Mouse (Mus musculus): ENCODE measurements at regions not wholly inside any gene's neighbourhood (a gene's known extent, or its start where the extent isn't known, plus 50 kb on each side); places are given as distances from the start of the nearest gene placed in this dataset.

- Histone ChIP-seq H3K9ac (replicated peaks; ENCODE audit: low read depth, low read length) (no peak overlapping the region), H3K4me2 (replicated peaks; ENCODE audit: low read depth, low read length) (no peak overlapping the region), H3K27me3 (ENCODE audit: control insufficient read depth, insufficient read depth, low read length) (no peaks in the 10 kb centered on the region), H3K4me3 (ENCODE audit: low read depth, low read length) (no peak overlapping the region), H3K36me3 (ENCODE audit: control insufficient read depth, insufficient read depth, low read length) (no peaks in the 10 kb centered on the region), H3K9me3 (ENCODE audit: control insufficient read depth, low read depth, low read length) (no peaks in the 10 kb centered on the region), H3K27ac (ENCODE audit: low read length) (no peak overlapping the region), H3K4me1 (ENCODE audit: control insufficient read depth, insufficient read depth, low read length) (peaks cover 2% of the 10 kb centered on the region; the same call in 1 of the 2 replicates)
- no peak for ATAC-seq (ENCODE audit: insufficient number of reproducible peaks, insufficient read depth, low FRiP score, low read depth)
- WGBS: 79% methylated on average over 3 of the region's 3 CpGs
Measured at GRCm38 (mm10) chr4:89055969-89056368, 81.0 kb upstream of the Mtap start.

- no peak for ATAC-seq (ENCODE audit: insufficient number of reproducible peaks, insufficient read depth, low FRiP score, low read depth)
- H3K27ac ChIP-seq (ENCODE audit: low read length): no peak overlapping the region
- H3K4me1 ChIP-seq (ENCODE audit: control insufficient read depth, insufficient read depth, low read length): peaks cover 2% of the 10 kb centered on the region; the same call in 1 of the 2 replicates
- H3K4me3 ChIP-seq (ENCODE audit: low read depth, low read length): no peak overlapping the region
- H3K4me2 ChIP-seq (replicated peaks; ENCODE audit: low read depth, low read length): no peak overlapping the region
- WGBS: 55% methylated on average over 6 of the region's 6 CpGs
- H3K9me3 ChIP-seq (ENCODE audit: control insufficient read depth, low read depth, low read length): no peaks in the 10 kb centered on the region
- H3K9ac ChIP-seq (replicated peaks; ENCODE audit: low read depth, low read length): no peak overlapping the region
- no peaks in the 10 kb centered on the region for H3K36me3 ChIP-seq (ENCODE audit: control insufficient read depth, insufficient read depth, low read length)
- H3K27me3 ChIP-seq (ENCODE audit: control insufficient read depth, insufficient read depth, low read length): no peaks in the 10 kb centered on the region
Measured at GRCm38 (mm10) chr4:89053606-89054005, 83.3 kb upstream of the Mtap start.

GRCm38 (mm10) chr4:89051897-89052296, 85.0 kb upstream of the Mtap start:
- no peaks in the 10 kb centered on the region for H3K36me3 ChIP-seq (ENCODE audit: control insufficient read depth, insufficient read depth, low read length)
- no peak for ATAC-seq (ENCODE audit: insufficient number of reproducible peaks, insufficient read depth, low FRiP score, low read depth)
- no peak overlapping the region for H3K9ac ChIP-seq (replicated peaks; ENCODE audit: low read depth, low read length)
- no peak overlapping the region for H3K4me3 ChIP-seq (ENCODE audit: low read depth, low read length)
- WGBS: 66% methylated on average over 5 of the region's 5 CpGs
- no peak overlapping the region for H3K27ac ChIP-seq (ENCODE audit: low read length)
- no peaks in the 10 kb centered on the region for H3K4me1 ChIP-seq (ENCODE audit: control insufficient read depth, insufficient read depth, low read length)
- H3K9me3 ChIP-seq (ENCODE audit: control insufficient read depth, low read depth, low read length): no peaks in the 10 kb centered on the region
- H3K27me3 ChIP-seq (ENCODE audit: control insufficient read depth, insufficient read depth, low read length): no peaks in the 10 kb centered on the region
- no peak overlapping the region for H3K4me2 ChIP-seq (replicated peaks; ENCODE audit: low read depth, low read length)

GRCm38 (mm10) chr4:89050551-89051199, 86.2 kb upstream of the Mtap start:
- no peak overlapping the region for H3K27ac ChIP-seq (ENCODE audit: low read length)
- H3K4me2 ChIP-seq (replicated peaks; ENCODE audit: low read depth, low read length): no peak overlapping the region
- H3K9ac ChIP-seq (replicated peaks; ENCODE audit: low read depth, low read length): no peak overlapping the region
- H3K4me3 ChIP-seq (ENCODE audit: low read depth, low read length): no peak overlapping the region
- H3K36me3 ChIP-seq (ENCODE audit: control insufficient read depth, insufficient read depth, low read length): no peaks in the 10 kb centered on the region
- ATAC-seq (ENCODE audit: insufficient number of reproducible peaks, insufficient read depth, low FRiP score, low read depth): no peak
- 74% methylated on average over 4 of the region's 4 CpGs for WGBS
- no peaks in the 10 kb centered on the region for H3K27me3 ChIP-seq (ENCODE audit: control insufficient read depth, insufficient read depth, low read length)
- H3K4me1 ChIP-seq (ENCODE audit: control insufficient read depth, insufficient read depth, low read length): no peaks in the 10 kb centered on the region
- H3K9me3 ChIP-seq (ENCODE audit: control insufficient read depth, low read depth, low read length): no peaks in the 10 kb centered on the region

DNA sequence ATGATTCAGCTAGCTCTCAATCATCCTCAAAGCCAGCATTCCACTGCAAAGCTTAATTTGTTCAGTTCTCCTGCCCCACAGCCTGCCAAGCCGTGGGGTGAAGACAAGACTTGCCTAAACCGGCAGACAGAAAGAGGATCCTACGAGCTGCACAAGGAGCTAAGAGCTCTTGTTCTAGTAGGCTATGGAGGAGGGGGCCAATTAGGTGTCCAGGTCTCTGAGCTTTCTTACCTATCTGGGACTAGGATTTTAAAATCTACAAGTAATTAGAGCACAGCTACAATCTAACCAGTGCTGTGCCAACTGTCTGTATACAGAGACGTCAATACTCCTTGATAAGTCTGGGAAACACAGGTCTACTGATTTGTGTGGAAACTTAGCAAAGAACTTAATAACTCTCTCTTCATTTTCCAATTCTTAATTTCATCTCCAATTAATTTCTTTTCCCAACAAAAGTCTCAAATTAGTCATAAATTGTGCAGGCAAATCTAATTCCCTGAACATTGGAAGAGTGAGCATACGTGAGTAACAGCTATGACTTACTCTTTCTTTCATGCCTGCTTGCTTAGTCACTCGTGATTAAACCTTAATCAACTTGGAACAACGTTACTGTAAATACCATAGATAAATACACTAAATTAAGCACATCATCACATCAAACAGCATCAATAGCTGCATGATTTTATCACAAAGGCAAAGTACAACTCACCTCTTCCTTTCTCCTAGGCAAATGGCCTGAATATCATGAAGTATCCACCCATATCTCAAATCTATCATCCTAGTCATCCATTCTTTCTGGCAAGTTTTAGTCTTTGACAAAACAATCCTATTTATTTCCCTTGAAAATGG, 87.1 kb upstream of the Mtap start:
- WGBS: 63% methylated on average over 7 of the region's 7 CpGs
- no peak overlapping the region for H3K4me3 ChIP-seq (ENCODE audit: low read depth, low read length)

GRCm38 (mm10) chr4:89044516-89044915, 92.4 kb upstream of the Mtap start:
- H3K27me3 ChIP-seq (ENCODE audit: control insufficient read depth, insufficient read depth, low read length): no peaks in the 10 kb centered on the region
- no peaks in the 10 kb centered on the region for H3K4me1 ChIP-seq (ENCODE audit: control insufficient read depth, insufficient read depth, low read length)
- H3K9ac ChIP-seq (replicated peaks; ENCODE audit: low read depth, low read length): no peak overlapping the region
- no peak for ATAC-seq (ENCODE audit: insufficient number of reproducible peaks, insufficient read depth, low FRiP score, low read depth)
- H3K4me3 ChIP-seq (ENCODE audit: low read depth, low read length): no peak overlapping the region
- no peak overlapping the region for H3K4me2 ChIP-seq (replicated peaks; ENCODE audit: low read depth, low read length)
- H3K27ac ChIP-seq (ENCODE audit: low read length): no peak overlapping the region
- H3K9me3 ChIP-seq (ENCODE audit: control insufficient read depth, low read depth, low read length): no peaks in the 10 kb centered on the region
- no peaks in the 10 kb centered on the region for H3K36me3 ChIP-seq (ENCODE audit: control insufficient read depth, insufficient read depth, low read length)

More for the DNA sequence above, 87.1 kb upstream of the Mtap start:
- H3K9me3 ChIP-seq (ENCODE audit: control insufficient read depth, low read depth, low read length): no peaks in the 10 kb centered on the region
- H3K4me1 ChIP-seq (ENCODE audit: control insufficient read depth, insufficient read depth, low read length): no peaks in the 10 kb centered on the region
- H3K9ac ChIP-seq (replicated peaks; ENCODE audit: low read depth, low read length): no peak overlapping the region
- H3K4me2 ChIP-seq (replicated peaks; ENCODE audit: low read depth, low read length): no peak overlapping the region
- no peak overlapping the region for H3K27ac ChIP-seq (ENCODE audit: low read length)
- no peaks in the 10 kb centered on the region for H3K36me3 ChIP-seq (ENCODE audit: control insufficient read depth, insufficient read depth, low read length)
- ATAC-seq (ENCODE audit: insufficient number of reproducible peaks, insufficient read depth, low FRiP score, low read depth): no peak
- no peaks in the 10 kb centered on the region for H3K27me3 ChIP-seq (ENCODE audit: control insufficient read depth, insufficient read depth, low read length)

- Histone ChIP-seq H3K4me2 (replicated peaks; ENCODE audit: low read depth, low read length) (no peak overlapping the region), H3K36me3 (ENCODE audit: control insufficient read depth, insufficient read depth, low read length) (no peaks in the 10 kb centered on the region), H3K9ac (replicated peaks; ENCODE audit: low read depth, low read length) (no peak overlapping the region), H3K4me1 (ENCODE audit: control insufficient read depth, insufficient read depth, low read length) (no peaks in the 10 kb centered on the region), H3K9me3 (ENCODE audit: control insufficient read depth, low read depth, low read length) (no peaks in the 10 kb centered on the region), H3K27me3 (ENCODE audit: control insufficient read depth, insufficient read depth, low read length) (no peaks in the 10 kb centered on the region), H3K4me3 (ENCODE audit: low read depth, low read length) (no peak overlapping the region), H3K27ac (ENCODE audit: low read length) (no peak overlapping the region)
- ATAC-seq (ENCODE audit: insufficient number of reproducible peaks, insufficient read depth, low FRiP score, low read depth): no peak; the same call in 1 of the 2 replicates
- WGBS: 63% methylated on average over 1 of the region's 1 CpGs
Measured at GRCm38 (mm10) chr4:89043982-89044381, 92.9 kb upstream of the Mtap start.

DNA sequence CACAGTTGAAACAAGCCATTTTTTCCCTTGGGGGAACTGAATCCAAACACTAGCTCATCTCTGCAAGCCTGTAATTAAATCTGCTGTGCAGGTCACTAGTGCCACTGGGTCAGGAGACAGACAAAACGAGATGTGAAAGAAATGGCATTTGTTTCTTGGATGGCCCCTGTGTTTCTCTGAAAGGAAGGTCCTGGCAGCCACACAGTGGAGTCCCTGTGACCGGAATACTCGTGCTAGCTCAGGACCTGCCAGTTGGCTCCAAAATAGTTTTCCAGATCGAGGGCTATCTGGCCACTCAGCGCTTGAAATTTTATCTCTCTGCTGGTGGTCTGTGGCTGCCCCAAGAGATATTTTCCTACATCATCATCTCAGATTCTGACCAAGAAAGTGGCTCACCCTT, 96.1 kb upstream of the Mtap start:
- Histone ChIP-seq H3K4me3 (ENCODE audit: low read depth, low read length) (no peak overlapping the region), H3K36me3 (ENCODE audit: control insufficient read depth, insufficient read depth, low read length) (no peaks in the 10 kb centered on the region), H3K9me3 (ENCODE audit: control insufficient read depth, low read depth, low read length) (no peaks in the 10 kb centered on the region), H3K9ac (replicated peaks; ENCODE audit: low read depth, low read length) (no peak overlapping the region), H3K27me3 (ENCODE audit: control insufficient read depth, insufficient read depth, low read length) (no peaks in the 10 kb centered on the region), H3K27ac (ENCODE audit: low read length) (no peak overlapping the region), H3K4me2 (replicated peaks; ENCODE audit: low read depth, low read length) (no peak overlapping the region), H3K4me1 (ENCODE audit: control insufficient read depth, insufficient read depth, low read length) (no peaks in the 10 kb centered on the region)
- WGBS: 65% methylated on average over 5 of the region's 5 CpGs
- ATAC-seq (ENCODE audit: insufficient number of reproducible peaks, insufficient read depth, low FRiP score, low read depth): no peak

Measured in stomach, embryonic 14.5 days (tissue).